Mouse (Mus musculus) heart, embryonic 14.5 days (tissue): ENCODE data around the gene Socs7. TPM values are rescaled to one million over a fixed set of nuclear protein-coding genes. Genes with fewer than 3 reads are reported as not detected.
"Not testable (repeated sequence)": the region's sequence is repeated elsewhere in the genome, so short reads cannot be mapped to it uniquely, and the experiment has no call there.

Source experiments
- ATAC-seq: fragments of 200-750 bp; cut with Nextera tagmentation; 2 replicates; pipeline ENCODE4 v1.8.0; 2017; ENCODE audit warnings: low read depth, moderate TSS enrichment; ENCODE audit not compliant: insufficient number of reproducible peaks, insufficient read depth, low FRiP score
- H3K27ac ChIP-seq, 2 experiments: fragments of 200-500 bp in 1 of 2; fragments of 300-500 bp in 1 of 2; sonication (generic) in 1 of 2; replicated peaks in 1 of 2; 2 replicates each; pipeline ENCODE4 v1.5.1; 2012 to 2014; ENCODE audit warnings: low read depth in 2 of 2, low read length in 2 of 2, control low read depth in 1 of 2, mild to moderate bottlenecking in 1 of 2, mixed read lengths in 1 of 2; ENCODE audit not compliant: control insufficient read depth in 1 of 2, insufficient read depth in 1 of 2
- H3K27me3 ChIP-seq: fragments of 300-500 bp; sonication (generic); 2 replicates; pipeline ENCODE4 v1.6.1; 2014; ENCODE audit warnings: mild to moderate bottlenecking, low read length, control low read depth; ENCODE audit not compliant: control insufficient read depth, insufficient read depth
- H3K36me3 ChIP-seq: fragments of 300-500 bp; sonication (generic); 2 replicates; pipeline ENCODE4 v1.6.1; 2014; ENCODE audit warnings: mild to moderate bottlenecking, control low read depth, low read length, mixed read lengths; ENCODE audit not compliant: control insufficient read depth, insufficient read depth
- H3K4me1 ChIP-seq, 2 experiments: fragments of 200-500 bp in 1 of 2; fragments of 300-500 bp in 1 of 2; sonication (generic) in 1 of 2; 2 replicates each; pipeline ENCODE4 v1.6.1; 2012 to 2014; ENCODE audit warnings: low read length in 2 of 2, control low read depth in 1 of 2, mixed read lengths in 1 of 2; ENCODE audit not compliant: control insufficient read depth in 2 of 2, insufficient read depth in 2 of 2
- H3K4me2 ChIP-seq: fragments of 300-500 bp; sonication (generic); 2 replicates; pipeline ENCODE4 v1.6.1; 2014; ENCODE audit warnings: mild to moderate bottlenecking, low read length
- H3K4me3 ChIP-seq, 2 experiments: fragments of 200-500 bp in 1 of 2; fragments of 300-500 bp in 1 of 2; sonication (generic) in 1 of 2; 2 replicates each; pipeline ENCODE4 v1.5.1; 2012 to 2014; ENCODE audit warnings: low read length in 2 of 2, mild to moderate bottlenecking in 2 of 2, control low read depth in 1 of 2, low read depth in 1 of 2, moderate library complexity in 1 of 2; ENCODE audit not compliant: control insufficient read depth in 1 of 2, insufficient read depth in 1 of 2
- H3K9ac ChIP-seq: fragments of 300-500 bp; sonication (generic); 2 replicates; pipeline ENCODE4 v1.6.1; 2014; ENCODE audit warnings: mild to moderate bottlenecking, low read length
- H3K9me3 ChIP-seq: fragments of 300-500 bp; sonication (generic); 2 replicates; pipeline ENCODE4 v1.6.1; 2016; ENCODE audit warnings: low read length, control low read depth; ENCODE audit not compliant: control insufficient read depth
- WGBS: fragments of 180-500 bp; shearing (Covaris S2); extraction: QIAGEN DNeasy Blood & Tissue Kit; methylation state at CpG from one replicate; pipeline ENCODE4 v1.1.7; 2014; 5-methylcytosine and 5-hydroxymethylcytosine counted together
- polyA plus RNA-seq: library from polyadenylated mRNA; unstranded; fragments of >200 nt; fragmentation: Nextera tagmentation; extraction: Ambion mirVana; gene quantifications from 2 replicates; pipeline ENCODE4 v1.2.1, GENCODE M21; 2014

The Socs7 gene
- polyA plus RNA-seq, 1 experiment from 2014 or later, result 3.6 TPM

- H3K27me3 ChIP-seq, result no peaks in the 10 kb centered on the region
- WGBS, result 61% methylated on average over 2 of the region's 2 CpGs
- no peak overlapping the region for H3K4me3 ChIP-seq
- no peaks in the 10 kb centered on the region for H3K9me3 ChIP-seq
- H3K27ac ChIP-seq, result no peak overlapping the region
- no peak overlapping the region for H3K4me2 ChIP-seq
- no peak for ATAC-seq
- peaks cover 9 to 10% of the 10 kb centered on the region in 2 experiments for H3K4me1 ChIP-seq
- H3K36me3 ChIP-seq, result no peaks in the 10 kb centered on the region
- no peak overlapping the region for H3K9ac ChIP-seq
These were observed 7.7 kb upstream of the Socs7 start for GRCm38 (mm10) chr11:97354646-97355045.

- Histone ChIP-seq H3K4me1 (peaks cover 4% of the 10 kb centered on the region in 2 experiments), H3K4me2 (no peak overlapping the region), H3K9me3 (no peaks in the 10 kb centered on the region), H3K27me3 (no peaks in the 10 kb centered on the region), H3K4me3 (no peak overlapping the region), H3K27ac (no peak overlapping the region), H3K9ac (no peak overlapping the region), H3K36me3 (no peaks in the 10 kb centered on the region)
- no peak for ATAC-seq
- WGBS, result 86% methylated on average over 7 of the region's 7 CpGs
These were observed 7.1 kb upstream of the Socs7 start for GRCm38 (mm10) chr11:97355247-97355646.

- H3K4me2 ChIP-seq, H3K4me3 ChIP-seq, H3K9me3 ChIP-seq, H3K27me3 ChIP-seq, ATAC-seq, H3K9ac ChIP-seq, H3K27ac ChIP-seq, H3K4me1 ChIP-seq, H3K36me3 ChIP-seq: not testable (repeated sequence)
- WGBS, result 9% methylated on average over 4 of the region's 6 CpGs
These were observed 4.7 kb upstream of the Socs7 start for GRCm38 (mm10) chr11:97357663-97358062.

- Histone ChIP-seq H3K4me3 (peak overlapping the region; percentile 85 to 97), H3K27me3 (no peaks in the 10 kb centered on the region), H3K27ac (peak overlapping the region; percentile 95 to 98), H3K4me1 (peaks cover 6 to 29% of the 10 kb centered on the region in 2 experiments), H3K9ac (peak overlapping the region; percentile 100), H3K9me3 (no peaks in the 10 kb centered on the region), H3K36me3 (no peaks in the 10 kb centered on the region), H3K4me2 (peak overlapping the region; percentile 75)
- WGBS, result 0% methylated on average over 28 of the region's 39 CpGs
- no peak; the same call in none of the 2 replicates for ATAC-seq
These were observed 245 bp downstream of the Socs7 start for GRCm38 (mm10) chr11:97362649-97362942.

- peak; percentile 23; the same call in 1 of the 2 replicates for ATAC-seq
- Histone ChIP-seq H3K4me3 (peak overlapping the region; percentile 85 to 97), H3K36me3 (peaks cover under 1% of the 10 kb centered on the region; the same call in 1 of the 2 replicates), H3K4me2 (peak overlapping the region; percentile 75), H3K4me1 (peaks cover 7 to 32% of the 10 kb centered on the region in 2 experiments), H3K9ac (peak overlapping the region; percentile 100), H3K9me3 (no peaks in the 10 kb centered on the region), H3K27ac (peak overlapping the region; percentile 95 to 98), H3K27me3 (no peaks in the 10 kb centered on the region)
- WGBS, result under 1% methylated on average over 44 of the region's 49 CpGs
These were observed 742 bp downstream of the Socs7 start for GRCm38 (mm10) chr11:97362943-97363643.

- Histone ChIP-seq H3K9me3 (no peaks in the 10 kb centered on the region), H3K4me1 (peaks cover 10 to 35% of the 10 kb centered on the region in 2 experiments), H3K36me3 (peaks cover 4% of the 10 kb centered on the region; the same call in 1 of the 2 replicates), H3K4me3 (peak overlapping the region; percentile 85 to 97), H3K9ac (peak overlapping the region; percentile 100), H3K27me3 (no peaks in the 10 kb centered on the region), H3K27ac (peak overlapping the region; percentile 95 to 98), H3K4me2 (peak overlapping the region; percentile 75)
- WGBS, result 1% methylated on average over 7 of the region's 7 CpGs
- ATAC-seq, result no peak
These were observed 1.3 kb downstream of the Socs7 start for GRCm38 (mm10) chr11:97363644-97363995.

- H3K9me3 ChIP-seq, result no peaks in the 10 kb centered on the region
- WGBS, result 43% methylated on average over 1 of the region's 1 CpGs
- no peak for ATAC-seq
- H3K4me1 ChIP-seq, result peaks cover 11 to 41% of the 10 kb centered on the region in 2 experiments
- H3K9ac ChIP-seq, result peak overlapping the region; percentile 100
- no peaks in the 10 kb centered on the region for H3K27me3 ChIP-seq
- H3K27ac ChIP-seq, result no peak overlapping the region
- peak overlapping the region; percentile 75 for H3K4me2 ChIP-seq
- H3K4me3 ChIP-seq, result no peak overlapping the region
- peaks cover 4% of the 10 kb centered on the region; the same call in 1 of the 2 replicates for H3K36me3 ChIP-seq
These were observed 3.2 kb downstream of the Socs7 start for GRCm38 (mm10) chr11:97365556-97365955.

DNA sequence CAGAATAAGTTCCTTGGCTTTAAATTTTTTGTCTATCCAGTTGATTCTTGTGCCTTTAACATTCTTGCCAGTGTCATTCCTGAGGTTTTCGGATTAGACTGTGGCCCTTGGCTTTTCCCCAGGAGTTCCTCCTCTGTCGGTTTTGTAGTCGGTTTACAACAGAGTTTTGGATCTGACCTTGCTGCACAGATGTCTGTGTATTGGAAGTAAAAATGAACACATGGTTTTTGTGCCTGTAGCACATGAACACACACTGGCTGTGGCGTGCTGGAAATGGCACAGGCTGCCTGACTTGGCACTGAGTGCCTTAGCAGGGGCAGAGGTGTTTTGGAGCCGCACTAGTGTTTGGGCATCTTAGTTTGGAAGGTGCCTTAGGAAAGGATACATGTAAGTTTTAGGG lies 6.2 kb downstream of the Socs7 start:
- no peak overlapping the region for H3K4me3 ChIP-seq
- H3K9ac ChIP-seq, result no peak overlapping the region
- 80% methylated on average over 5 of the region's 5 CpGs for WGBS
- no peaks in the 10 kb centered on the region for H3K27me3 ChIP-seq
- H3K9me3 ChIP-seq, result no peaks in the 10 kb centered on the region
- ATAC-seq, result no peak
- peaks cover 9% of the 10 kb centered on the region; the same call in 1 of the 2 replicates for H3K36me3 ChIP-seq
- no peak overlapping the region for H3K4me2 ChIP-seq
- H3K4me1 ChIP-seq, result peaks cover 14 to 57% of the 10 kb centered on the region in 2 experiments
- H3K27ac ChIP-seq, result no peak overlapping the region
